ENCODE assay signal across 9 mouse cellular contexts in the genomic region with DNA sequence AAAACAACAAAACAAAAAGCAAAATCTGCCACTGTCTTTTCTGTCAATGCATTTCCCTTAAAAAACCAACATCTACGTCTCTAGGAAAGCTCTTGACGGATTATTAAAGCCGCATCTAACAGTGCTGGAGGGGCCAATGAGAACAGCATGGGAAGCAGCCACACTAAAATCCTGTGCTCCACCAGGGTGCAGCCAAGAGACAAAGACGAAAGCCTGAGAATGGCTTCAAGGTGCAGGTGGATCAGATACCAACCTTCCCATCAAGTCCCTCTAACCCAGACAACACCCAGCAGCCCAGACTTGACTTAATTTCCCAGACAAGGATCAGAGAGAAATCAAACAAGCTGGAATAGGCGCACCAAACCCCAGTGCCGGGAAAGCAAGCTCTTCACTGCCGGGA. TPM values are rescaled to one million over a fixed set of nuclear protein-coding genes. Genes with fewer than 3 reads are reported as not detected.
DNase-seq lines count a peak whose midpoint lies in the region; ATAC-seq and TF ChIP-seq lines count a peak whose summit lies in the region.
"Had no signal": no experiment of that assay in that cellular context is flagged by ENCODE, and none has a peak within 500 bp of the region (broad histone marks: within the 10 kb centered on the region; RNA-seq: fewer than 3 reads in every experiment).

No protein-coding gene starts in this region.

- TF ChIP-seq POLR2A in liver, adult 2 months (IDR thresholded peaks at IDR 0.05; ENCODE audit: extremely low read depth, insufficient read depth, low read length) = no peak

- no peaks in the 10 kb centered on the region; the same call in 1 of the 2 replicates for H3K4me1 ChIP-seq in forebrain, embryonic 14.5 days (ENCODE audit: control insufficient read depth, insufficient read depth, low read length)
- H3K4me1 ChIP-seq in forebrain, embryonic 10.5 days = peaks cover 4% of the 10 kb centered on the region
- H3K4me1 ChIP-seq in liver, adult 2 months (ENCODE audit: control insufficient read depth, insufficient read depth, low read length) = no peaks in the 10 kb centered on the region

- no peaks in the 10 kb centered on the region for H3K79me2 ChIP-seq in liver, adult 2 months (ENCODE audit: control insufficient read depth, insufficient read depth, low read length)

- no peak overlapping the region for H3K4me2 ChIP-seq in forebrain, embryonic 14.5 days (ENCODE audit: low read length)

- TF ChIP-seq CTCF in liver, adult 2 months (IDR thresholded peaks at IDR 0.05; ENCODE audit: low read depth, low read length) = peak; percentile 15; the same call in 1 of the 2 replicates

- 68% methylated on average over 7 of the region's 7 CpGs for WGBS in forebrain, embryonic 14.5 days
- 52% methylated on average over 7 of the region's 7 CpGs for WGBS in forebrain, embryonic 10.5 days
- WGBS in liver, adult 2 months = 57% methylated on average over 7 of the region's 7 CpGs

- H3K27me3 ChIP-seq in forebrain, embryonic 14.5 days (replicated peaks; ENCODE audit: control insufficient read depth, insufficient read depth, low read length) = no peaks in the 10 kb centered on the region
- no peaks in the 10 kb centered on the region for H3K27me3 ChIP-seq in forebrain, embryonic 10.5 days (ENCODE audit: poor library complexity, severe bottlenecking)
- no peaks in the 10 kb centered on the region for H3K27me3 ChIP-seq in liver, adult 2 months (ENCODE audit: control insufficient read depth, insufficient read depth, low read length)
- no peaks in the 10 kb centered on the region for H3K27me3 ChIP-seq in splenic B cell, adult 2 months (ENCODE audit: control insufficient read depth, insufficient read depth, low read length, poor library complexity, severe bottlenecking)
- H3K27me3 ChIP-seq: megakaryocyte, embryonic 14.5 days had no signal

- H3K36me3 ChIP-seq in forebrain, embryonic 14.5 days (ENCODE audit: control insufficient read depth, insufficient read depth, low read length) = no peaks in the 10 kb centered on the region
- no peaks in the 10 kb centered on the region for H3K36me3 ChIP-seq in forebrain, embryonic 10.5 days (replicated peaks)
- no peaks in the 10 kb centered on the region for H3K36me3 ChIP-seq in liver, adult 2 months (ENCODE audit: control insufficient read depth, insufficient read depth, low read length)
- no peaks in the 10 kb centered on the region for H3K36me3 ChIP-seq in splenic B cell, adult 2 months (ENCODE audit: control insufficient read depth, insufficient read depth, low read length, poor library complexity, severe bottlenecking)

- no peak for ATAC-seq in forebrain, embryonic 14.5 days

- 0 out of 2 replicates have a peak overlapping the region, but pooled peaks have one; percentile 27 for H3K27ac ChIP-seq in forebrain, embryonic 14.5 days (ENCODE audit: low read depth, low read length)
- no peak overlapping the region for H3K27ac ChIP-seq in forebrain, embryonic 10.5 days
- no peak overlapping the region for H3K27ac ChIP-seq in liver, adult 2 months (replicated peaks; ENCODE audit: insufficient read depth, low read depth, low read length)

- H3K9me3 ChIP-seq in forebrain, embryonic 14.5 days (replicated peaks; ENCODE audit: control insufficient read depth, low read length) = no peaks in the 10 kb centered on the region
- no peaks in the 10 kb centered on the region for H3K9me3 ChIP-seq in forebrain, embryonic 10.5 days
- H3K9me3 ChIP-seq: megakaryocyte, embryonic 14.5 days had no signal

- no peak overlapping the region for H3K9ac ChIP-seq in forebrain, embryonic 14.5 days (ENCODE audit: low read length)
- no peak overlapping the region for H3K9ac ChIP-seq in liver, adult 2 months (ENCODE audit: low read depth, low read length)

- H3K4me3 ChIP-seq in forebrain, embryonic 14.5 days (ENCODE audit: low read depth, low read length) = no peak overlapping the region
- no peak overlapping the region for H3K4me3 ChIP-seq in forebrain, embryonic 10.5 days
- H3K4me3 ChIP-seq in liver, adult 2 months (ENCODE audit: insufficient read depth, low read depth, low read length) = no peak overlapping the region
- H3K4me3 ChIP-seq: megakaryocyte, embryonic 14.5 days had no signal

- peak; percentile 43 for DNase-seq in forebrain, embryonic 14.5 days (ENCODE audit: low spot score)
- no peak for DNase-seq in forebrain, embryonic 10.5 days (ENCODE audit: extremely low spot score, low spot score)
- DNase-seq in testis, postnatal 10 days (ENCODE audit: low spot score) = peak; percentile 55
- no peak for DNase-seq in testis, postnatal 14 days (ENCODE audit: low spot score)
- no peak for DNase-seq in liver, adult 2 months (ENCODE audit: extremely low read depth, low read depth, low spot score)
- DNase-seq in splenic B cell, adult 2 months (ENCODE audit: low read depth, low spot score) = peak; percentile 27
- no peak for DNase-seq in ovary, postnatal 10 days (ENCODE audit: low spot score)
- DNase-seq in adipocyte (ENCODE audit: low spot score) = no peak

RNA-seq across cellular contexts. Expression of a gene that starts 26.2 kb away (rescaled TPM):
- polyA plus RNA-seq in forebrain, embryonic 14.5 days (2014; fragmentation: Nextera tagmentation; extraction: Ambion mirVana) = 107 and 112 TPM in 2 replicates
- 69.6 and 70.4 TPM in 2 replicates for polyA plus RNA-seq in forebrain, embryonic 10.5 days (2016; fragmentation: Nextera tagmentation; extraction: Ambion mirVana)
- total RNA-seq in liver, adult 2 months (2014; rRNA removed) = 106 and 117 TPM in 2 replicates
- 52.9 and 57.3 TPM in 2 replicates for polyA plus RNA-seq in liver, adult 2 months (2012; rRNA removed)

Comparison
In these comparisons a context has a peak if more than half of its experiments do, and no peak if none do; other contexts are left out.
1. DNase-seq: peak in forebrain, embryonic 14.5 days (single experiment), testis, postnatal 10 days (single experiment) and splenic B cell, adult 2 months (single experiment); none in forebrain, embryonic 10.5 days (single experiment), testis, postnatal 14 days (single experiment), liver, adult 2 months (single experiment), ovary, postnatal 10 days (single experiment) and adipocyte (single experiment).